8 mouse cellular contexts compared by ENCODE assay signal in the genomic region with DNA sequence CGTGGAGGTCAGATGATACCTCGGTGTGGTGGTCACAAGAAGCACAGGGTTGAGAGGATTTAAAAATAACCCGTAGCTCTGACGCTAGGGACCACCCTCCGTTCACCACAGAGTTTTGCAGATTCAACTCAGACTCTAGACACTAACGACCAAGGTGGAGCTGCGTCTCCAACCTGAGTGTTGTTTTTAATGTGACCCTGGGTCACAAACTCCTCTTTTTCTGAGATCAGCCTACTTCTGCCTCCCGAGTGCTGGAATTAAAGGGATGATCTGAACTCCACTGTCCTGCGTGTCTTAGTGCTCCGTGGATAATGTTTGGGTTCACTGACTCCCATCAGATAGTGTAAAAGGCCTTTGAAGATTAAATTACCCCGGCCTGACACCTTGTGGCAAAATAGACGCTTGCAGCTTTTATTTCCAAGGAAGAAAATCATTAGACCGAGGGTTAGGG. TPM values are rescaled to one million over a fixed set of nuclear protein-coding genes. Genes with fewer than 3 reads are reported as not detected.
DNase-seq lines count a peak whose midpoint lies in the region; ATAC-seq and TF ChIP-seq lines count a peak whose summit lies in the region.

No protein-coding gene starts in this region.

- no peaks in the 10 kb centered on the region for H3K36me3 ChIP-seq in heart, adult 2 months (ENCODE audit: control insufficient read depth, insufficient read depth, low read length)
- H3K36me3 ChIP-seq in intestine, embryonic 14.5 days (ENCODE audit: control insufficient read depth, insufficient read depth, low read length) = no peaks in the 10 kb centered on the region
- H3K36me3 ChIP-seq in midbrain, embryonic 11.5 days (ENCODE audit: control insufficient read depth, insufficient read depth, low read length) = no peaks in the 10 kb centered on the region

- peak overlapping the region; percentile 88 for H3K4me2 ChIP-seq in intestine, embryonic 14.5 days (ENCODE audit: low read length)
- H3K4me2 ChIP-seq in midbrain, embryonic 11.5 days = peak overlapping the region; percentile 89

- no peak for TF ChIP-seq POLR2A in heart, adult 2 months (IDR thresholded peaks at IDR 0.05; ENCODE audit: insufficient read depth, low read depth, low read length)
- TF ChIP-seq POLR2A in cerebellum, adult 2 months (IDR thresholded peaks at IDR 0.05; ENCODE audit: borderline replicate concordance, insufficient read depth, low read length) = no peak

- no peak overlapping the region for H3K27ac ChIP-seq in heart, adult 2 months
- no peak overlapping the region for H3K27ac ChIP-seq in cerebellum, adult 2 months (ENCODE audit: insufficient read depth, low read length)
- no peak overlapping the region for H3K27ac ChIP-seq in intestine, embryonic 14.5 days (ENCODE audit: low read depth)
- H3K27ac ChIP-seq in midbrain, embryonic 11.5 days (ENCODE audit: low read depth, low read length) = no peak overlapping the region

- peaks cover 2% of the 10 kb centered on the region; the same call in 1 of the 2 replicates for H3K4me1 ChIP-seq in heart, adult 2 months (ENCODE audit: control insufficient read depth, insufficient read depth, low read length)
- H3K4me1 ChIP-seq in cerebellum, adult 2 months (ENCODE audit: control insufficient read depth, insufficient read depth, low read length) = no peaks in the 10 kb centered on the region
- H3K4me1 ChIP-seq in intestine, embryonic 14.5 days (replicated peaks; ENCODE audit: control insufficient read depth, insufficient read depth, low read length) = no peaks in the 10 kb centered on the region
- 0 out of 2 replicates have a peak, but pooled peaks cover 4% of the 10 kb centered on the region for H3K4me1 ChIP-seq in midbrain, embryonic 11.5 days (ENCODE audit: control insufficient read depth, insufficient read depth, low read length)

- 1% methylated on average over 13 of the region's 13 CpGs for WGBS in heart, adult 2 months
- WGBS in cerebellum, adult 2 months = under 1% methylated on average over 13 of the region's 13 CpGs
- 1% methylated on average over 13 of the region's 13 CpGs for WGBS in intestine, embryonic 14.5 days
- WGBS in midbrain, embryonic 11.5 days = 1% methylated on average over 13 of the region's 13 CpGs

- no peak for TF ChIP-seq EP300 in heart, adult 2 months (IDR thresholded peaks at IDR 0.05; ENCODE audit: insufficient read depth, low read depth, low read length)

- TF ChIP-seq CTCF in heart, adult 2 months (IDR thresholded peaks at IDR 0.05) = peak; percentile 77
- peak; percentile 24; the same call in 1 of the 2 replicates for TF ChIP-seq CTCF in cerebellum, adult 2 months (IDR thresholded peaks at IDR 0.05; ENCODE audit: borderline replicate concordance, insufficient read depth, low read depth, low read length)

- peaks cover 3% of the 10 kb centered on the region for H3K27me3 ChIP-seq in heart, adult 2 months (ENCODE audit: control insufficient read depth, insufficient read depth, low read length)
- H3K27me3 ChIP-seq in cerebellum, adult 2 months (ENCODE audit: control insufficient read depth, insufficient read depth, low read length) = no peaks in the 10 kb centered on the region
- 0 out of 2 replicates have a peak, but pooled peaks cover 4% of the 10 kb centered on the region for H3K27me3 ChIP-seq in intestine, embryonic 14.5 days (replicated peaks; ENCODE audit: control insufficient read depth, insufficient read depth, low read length)
- peaks cover 4% of the 10 kb centered on the region for H3K27me3 ChIP-seq in midbrain, embryonic 11.5 days (ENCODE audit: control insufficient read depth, insufficient read depth, low read length)

- H3K4me3 ChIP-seq in heart, adult 2 months = peak overlapping the region; percentile 66
- peak overlapping the region; percentile 49 for H3K4me3 ChIP-seq in cerebellum, adult 2 months (replicated peaks; ENCODE audit: insufficient read depth, low read depth, low read length)
- peak overlapping the region; percentile 61 for H3K4me3 ChIP-seq in intestine, embryonic 14.5 days (ENCODE audit: low read depth, low read length)
- H3K4me3 ChIP-seq in midbrain, embryonic 11.5 days (ENCODE audit: low read depth, low read length) = peak overlapping the region; percentile 58

- H3K9me3 ChIP-seq in intestine, embryonic 14.5 days (ENCODE audit: control insufficient read depth, low read length) = no peaks in the 10 kb centered on the region
- H3K9me3 ChIP-seq in midbrain, embryonic 11.5 days (ENCODE audit: control insufficient read depth, low read length) = no peaks in the 10 kb centered on the region

- peak; percentile 6 to 23 for DNase-seq in heart, adult 2 months
- no peak for DNase-seq in heart, postnatal 25 days (ENCODE audit: low spot score)
- peak; percentile 45 to 53 for DNase-seq in cerebellum, adult 2 months
- DNase-seq in forelimb bud, embryonic 11.5 days (ENCODE audit: low read depth, low spot score) = peak; percentile 35
- peak; percentile 71 for DNase-seq in intestine, embryonic 14.5 days (ENCODE audit: low spot score)
- peak; percentile 51 to 62 for DNase-seq in left cerebral cortex, postnatal 25 days (ENCODE audit: low spot score in 2 of 2)
- peak; percentile 84 for DNase-seq in midbrain, embryonic 11.5 days (ENCODE audit: low spot score, missing footprints)
- DNase-seq in telencephalon, adult 2 months (ENCODE audit: low read depth, low spot score) = peak; percentile 28

- no peaks in the 10 kb centered on the region for H3K79me2 ChIP-seq in heart, adult 2 months (replicated peaks; ENCODE audit: control insufficient read depth, insufficient read depth, low read length)

- intact Hi-C loops in heart, adult 2 months (cut with DNase I) = loop anchor here (1.0 kb wide), 2 partner anchors 103 to 255 kb away; no protein-coding TSS in a partner anchor
- intact Hi-C loops in heart, postnatal 25 days (cut with DNase I) = loop anchor here (1.0 to 10.0 kb wide), 4 partner anchors 87 to 785 kb away; partner anchors contain the start of gene Cfap69
- intact Hi-C loops in left cerebral cortex, postnatal 25 days (cut with DNase I) = loop anchor here (1.0 to 5.0 kb wide), 3 partner anchors 87 to 255 kb away; partner anchors contain the start of gene Cfap69

- no peak overlapping the region for H3K9ac ChIP-seq in heart, adult 2 months (ENCODE audit: low read depth, low read length)
- H3K9ac ChIP-seq in intestine, embryonic 14.5 days (ENCODE audit: low read length) = peak overlapping the region; percentile 62
- H3K9ac ChIP-seq in midbrain, embryonic 11.5 days (ENCODE audit: low read length) = peak overlapping the region; percentile 30

- ATAC-seq in intestine, embryonic 14.5 days (replicated peaks; ENCODE audit: low FRiP score, low TSS enrichment, low read depth) = peak; percentile 66
- peak; percentile 74 for ATAC-seq in midbrain, embryonic 11.5 days (ENCODE audit: low FRiP score)

RNA-seq across cellular contexts. Expression of gene Steap1, which starts 0.7 kb away (rescaled TPM):
- not detected for total RNA-seq in heart, adult 2 months (2021)
- polyA plus RNA-seq in heart, adult 2 months (2012; rRNA removed) = 0.33 TPM in 1 of 2 replicates, not detected in the other
- total RNA-seq in heart, postnatal 25 days (2021) = not detected
- polyA plus RNA-seq in cerebellum, adult 2 months (2012; rRNA removed) = 1.3 and 3.3 TPM in 2 replicates
- polyA plus RNA-seq in intestine, embryonic 14.5 days (2014; fragmentation: Nextera tagmentation; extraction: Ambion mirVana) = 6.1 and 6.8 TPM in 2 replicates
- under 1 TPM; 0.39 to 0.89 TPM for total RNA-seq in left cerebral cortex, postnatal 25 days (2021)
- polyA plus RNA-seq in midbrain, embryonic 11.5 days (2014; fragmentation: Nextera tagmentation; extraction: Ambion mirVana) = 4.1 and 4.6 TPM in 2 replicates

RNA-seq across cellular contexts. Expression of gene Steap2, which starts 55.4 kb away (rescaled TPM):
- total RNA-seq in heart, adult 2 months (2021) = under 1 TPM; 0.44 to 0.52 TPM
- 1.00 and 1.2 TPM in 2 replicates for polyA plus RNA-seq in heart, adult 2 months (2012; rRNA removed)
- total RNA-seq in heart, postnatal 25 days (2021) = under 1 TPM; 0.39 to 0.45 TPM
- 36.9 and 40.7 TPM in 2 replicates for polyA plus RNA-seq in cerebellum, adult 2 months (2012; rRNA removed)
- polyA plus RNA-seq in intestine, embryonic 14.5 days (2014; fragmentation: Nextera tagmentation; extraction: Ambion mirVana) = 8.2 and 8.3 TPM in 2 replicates
- 1 to 10 TPM; 8.2 to 9.1 TPM for total RNA-seq in left cerebral cortex, postnatal 25 days (2021)
- polyA plus RNA-seq in midbrain, embryonic 11.5 days (2014; fragmentation: Nextera tagmentation; extraction: Ambion mirVana) = 6.3 and 9.0 TPM in 2 replicates
